Mouse (Mus musculus) CD4-positive helper T cell, adult 2 months (primary cell): ENCODE results near the gene Uqcc1.
A peak's percentile ranks its signal among the peaks of the same experiment; 100 is the strongest.
"Not testable (repeated sequence)": the region's sequence is repeated elsewhere in the genome, so short reads cannot be mapped to it uniquely, and the experiment has no call there.

ENCODE experiments used
- DNase-seq: peaks from one replicate; pipeline ENCODE4 v3.0.0-alpha.2; 2012; ENCODE audit warnings: low read depth, missing footprints, low spot score

Gene Uqcc1

DNA sequence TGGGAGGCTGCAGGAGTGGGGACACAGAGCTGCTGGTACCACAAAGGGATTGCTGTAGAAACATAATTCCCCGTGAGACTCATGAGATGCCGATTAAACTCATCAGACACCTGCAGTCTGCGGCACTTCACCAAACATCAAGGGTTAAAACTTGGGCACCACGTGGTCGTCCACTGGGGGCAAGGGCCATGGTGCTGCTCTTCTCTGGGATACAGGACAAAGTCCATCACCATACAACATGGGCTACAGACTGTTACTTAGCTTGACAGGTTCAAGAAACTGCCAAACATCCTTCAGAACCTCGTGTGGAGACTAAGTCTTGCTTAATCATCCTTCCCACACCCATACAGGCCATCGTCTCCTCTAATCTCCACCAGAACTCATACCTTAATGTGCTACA is 70.0 kb downstream of the Uqcc1 start:
- DNase-seq = no peak

DNA sequence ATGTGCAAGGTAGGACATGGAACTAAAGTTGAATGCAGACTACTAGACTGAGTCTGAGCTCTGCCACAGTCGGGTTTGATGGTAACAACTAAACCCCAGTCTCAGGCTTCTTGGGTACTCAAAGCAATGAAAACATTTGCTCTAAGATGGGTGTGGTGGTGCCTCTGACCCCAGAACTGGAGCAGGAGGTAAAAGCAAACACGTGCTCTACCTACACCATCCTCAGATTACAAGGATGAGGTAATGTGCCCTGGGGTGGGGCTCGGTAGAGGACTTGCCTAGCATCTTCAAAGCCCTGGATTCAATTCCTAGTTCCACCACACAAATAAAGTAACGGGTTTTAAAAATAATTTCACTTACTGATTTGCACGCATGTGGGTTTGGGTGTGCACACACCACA is 77.6 kb downstream of the Uqcc1 start:
- DNase-seq = no peak

DNA sequence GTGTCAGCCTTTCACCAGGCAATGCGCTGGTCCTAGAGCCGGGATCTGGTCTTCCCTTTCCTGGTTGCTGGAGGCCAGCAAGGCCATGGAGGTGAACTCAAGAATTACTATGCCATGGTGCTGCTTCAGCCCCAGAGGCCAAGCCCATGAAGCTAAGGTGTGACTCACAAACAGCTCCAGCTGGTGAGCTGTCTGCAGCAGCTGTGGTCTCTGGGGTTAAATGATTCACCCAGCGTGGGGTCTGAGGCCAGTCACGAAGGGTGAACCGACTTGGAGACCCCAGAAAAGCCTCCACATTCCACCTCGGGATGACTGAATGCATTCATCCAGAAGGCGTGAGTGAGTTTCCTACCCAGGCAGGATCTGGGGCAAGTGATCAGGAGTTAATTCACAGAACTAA is 80.0 kb downstream of the Uqcc1 start:
- DNase-seq = no peak

DNA sequence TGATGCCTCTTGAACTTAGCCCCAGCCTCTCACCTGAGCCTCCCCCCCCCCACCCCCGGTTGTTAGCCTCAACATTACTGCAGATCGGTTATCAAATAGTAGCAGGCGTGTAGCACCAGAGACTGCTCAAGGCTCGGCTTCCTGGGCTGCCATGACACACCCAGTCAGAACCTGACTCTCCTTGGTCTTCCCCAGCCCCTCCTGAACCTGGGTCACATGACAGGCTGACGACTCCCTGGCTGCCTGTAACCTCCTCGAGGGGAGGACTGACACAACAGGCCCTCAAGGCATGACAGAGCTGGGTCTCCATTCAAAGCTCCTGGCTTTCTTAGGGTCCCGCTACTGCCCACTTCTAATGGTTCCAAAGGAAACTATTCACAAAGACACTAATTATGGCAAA is 80.6 kb downstream of the Uqcc1 start:
- DNase-seq = no peak

DNA sequence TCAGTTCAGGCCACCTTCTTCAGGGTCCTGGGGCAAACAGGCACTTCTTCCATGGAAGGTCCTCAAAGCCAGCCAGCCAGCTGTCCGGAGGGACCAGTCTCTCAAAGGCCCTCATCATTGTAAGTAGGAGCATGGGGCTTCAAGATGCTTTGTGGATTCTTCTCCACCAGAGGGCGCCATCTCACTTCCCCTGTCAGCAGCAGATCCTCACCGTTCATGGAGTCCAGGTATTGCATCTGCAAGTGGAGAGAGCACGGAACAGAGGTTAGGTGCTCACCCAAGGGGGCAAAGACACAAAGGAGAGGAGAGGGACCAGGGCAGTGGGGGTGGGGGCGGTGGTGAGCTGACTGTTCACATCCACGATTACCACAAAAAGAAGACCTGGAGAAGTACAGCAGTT is 81.8 kb downstream of the Uqcc1 start:
- DNase-seq = peak; percentile 74

DNA sequence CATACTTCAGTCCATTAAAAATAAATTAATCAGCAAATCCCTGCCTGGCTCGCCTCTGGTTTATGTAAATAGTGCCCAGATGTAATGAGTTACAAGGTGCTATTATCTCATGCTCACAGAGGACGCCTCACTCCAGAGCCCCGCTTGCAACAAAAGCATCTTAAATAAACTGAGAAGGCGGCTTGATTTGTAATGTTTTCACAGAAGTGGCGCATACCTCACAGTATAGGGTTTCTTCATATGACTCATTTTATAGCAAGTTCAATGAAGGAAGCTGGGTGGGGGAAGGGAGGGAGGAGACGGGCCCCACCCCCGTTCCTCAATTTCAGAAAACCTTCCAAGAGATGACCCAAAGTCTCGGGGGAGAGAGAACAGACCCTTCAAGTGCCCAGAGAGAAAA is 83.2 kb downstream of the Uqcc1 start:
- no peak for DNase-seq

DNA sequence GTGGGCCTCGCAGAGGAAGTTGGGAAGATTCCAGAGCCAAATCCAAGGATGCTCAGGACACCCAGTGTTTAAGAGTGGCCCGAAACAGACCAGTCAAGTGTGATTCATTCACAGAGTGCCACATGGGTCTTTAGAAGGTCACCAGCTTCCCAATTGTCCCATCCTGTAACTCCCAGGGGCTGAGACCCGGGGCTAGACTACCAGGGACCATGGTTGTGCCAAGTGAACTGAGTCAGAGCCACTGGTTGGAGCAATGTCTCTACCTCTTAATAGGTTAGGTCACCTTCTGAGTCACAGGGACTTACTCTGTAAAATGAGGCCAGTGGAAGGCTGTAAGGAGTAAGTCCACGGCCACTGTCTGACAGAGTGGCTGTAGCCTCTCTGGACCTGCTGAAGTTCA is 91.1 kb downstream of the Uqcc1 start:
- no peak for DNase-seq

DNA sequence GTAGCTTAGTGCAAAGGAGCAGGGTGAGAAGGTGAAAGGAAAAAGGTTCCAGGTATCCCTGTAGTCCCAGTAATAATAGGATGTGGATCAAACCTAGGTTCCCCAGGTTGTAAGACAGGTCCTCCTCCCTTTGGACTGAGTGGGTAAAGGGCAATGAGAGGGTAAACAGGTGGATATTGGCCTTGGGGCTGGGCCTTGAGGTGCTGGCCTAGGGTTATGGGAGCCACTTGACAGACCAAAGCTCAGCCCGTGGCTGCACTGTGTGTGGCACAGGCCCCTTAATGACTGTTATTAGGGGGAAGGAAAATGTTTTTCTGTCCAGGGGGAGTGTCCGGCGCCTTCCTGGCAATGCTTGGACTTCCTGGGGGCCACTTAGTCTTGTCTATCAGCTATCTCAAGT is 92.1 kb downstream of the Uqcc1 start:
- no peak for DNase-seq

DNA sequence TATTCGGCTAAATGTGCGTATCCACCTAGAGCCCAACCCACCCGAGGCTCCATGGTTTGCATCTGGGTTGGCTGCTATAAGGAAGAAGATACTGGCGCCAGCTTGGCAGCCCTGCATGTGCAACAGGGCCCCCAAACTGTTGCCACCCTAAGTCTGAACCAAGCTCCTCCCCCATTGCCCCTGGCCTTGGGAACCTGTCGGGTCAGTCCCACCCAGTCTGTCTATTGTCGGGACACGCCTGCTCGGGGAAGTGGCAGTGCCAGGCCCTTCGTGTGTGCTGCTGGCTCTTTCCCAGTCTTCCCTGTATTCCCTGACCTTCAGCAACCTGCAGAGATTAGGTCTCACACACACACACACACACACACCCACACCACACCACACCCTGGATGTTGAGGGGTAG is 95.4 kb downstream of the Uqcc1 start, which contains the start of gene Fam83c:
TSS of gene Fam83c (minus strand) at position 123 of the 400 bp plus-strand sequence.
- no peak for DNase-seq

DNA sequence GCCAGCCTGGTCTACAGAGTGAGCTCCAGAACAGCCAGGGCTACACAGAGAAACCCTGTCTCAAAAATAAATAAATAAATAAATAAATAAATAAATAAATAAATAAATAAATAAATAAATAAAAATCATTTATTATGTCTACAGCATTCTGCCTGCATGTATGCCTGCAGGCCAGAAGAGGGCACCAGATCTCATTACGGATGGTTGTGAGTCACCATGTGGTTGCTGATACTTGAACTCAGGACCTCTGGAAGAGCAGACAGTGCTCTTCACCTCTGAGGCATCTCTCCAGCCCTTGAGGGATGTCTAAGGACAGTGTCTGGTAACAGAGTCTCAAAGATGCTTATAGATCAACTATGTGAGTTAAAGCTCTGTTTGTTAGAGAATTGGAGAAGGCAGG is 98.0 kb downstream of the Uqcc1 start:
- DNase-seq = not testable (repeated sequence)

DNA sequence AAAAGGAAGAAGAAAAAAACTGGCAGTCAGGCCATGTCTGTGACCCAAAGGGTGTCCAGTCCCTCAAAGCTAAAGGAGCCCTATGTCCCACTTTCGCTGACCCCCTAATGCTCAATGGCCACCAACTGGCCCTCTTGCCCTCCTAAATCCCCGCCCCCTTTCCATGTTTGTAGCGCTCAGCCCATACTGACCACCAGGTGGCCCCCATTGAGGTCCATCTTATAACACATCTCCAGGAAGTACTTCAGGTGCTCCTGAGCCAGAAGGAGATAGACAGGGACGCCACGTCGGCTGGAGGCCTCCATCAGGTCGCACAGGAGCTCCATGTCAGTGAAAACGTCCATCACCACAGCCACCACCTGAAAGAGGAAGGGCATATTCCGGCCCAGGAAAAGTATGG is 98.8 kb downstream of the Uqcc1 start:
- no peak for DNase-seq

DNA sequence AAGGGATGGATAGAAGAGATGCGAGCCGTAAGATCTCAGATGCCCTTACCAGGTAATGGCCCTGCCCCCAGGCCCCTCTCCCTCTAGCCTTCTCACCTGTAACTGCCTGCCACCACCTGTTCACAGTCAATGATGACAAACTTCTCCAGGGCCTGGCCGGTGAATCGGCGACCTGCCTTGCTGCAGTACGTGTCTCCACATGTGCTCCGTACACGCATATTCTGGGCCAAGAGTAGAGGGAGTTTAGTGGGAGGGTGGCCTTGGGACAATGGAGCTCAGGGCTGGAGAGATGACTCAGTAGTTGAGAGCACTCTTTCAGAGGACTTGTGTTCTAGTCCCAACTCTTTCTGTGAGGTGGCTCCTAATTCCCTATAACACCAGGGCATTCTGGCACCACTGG is 99.3 kb downstream of the Uqcc1 start:
- no peak for DNase-seq

DNA sequence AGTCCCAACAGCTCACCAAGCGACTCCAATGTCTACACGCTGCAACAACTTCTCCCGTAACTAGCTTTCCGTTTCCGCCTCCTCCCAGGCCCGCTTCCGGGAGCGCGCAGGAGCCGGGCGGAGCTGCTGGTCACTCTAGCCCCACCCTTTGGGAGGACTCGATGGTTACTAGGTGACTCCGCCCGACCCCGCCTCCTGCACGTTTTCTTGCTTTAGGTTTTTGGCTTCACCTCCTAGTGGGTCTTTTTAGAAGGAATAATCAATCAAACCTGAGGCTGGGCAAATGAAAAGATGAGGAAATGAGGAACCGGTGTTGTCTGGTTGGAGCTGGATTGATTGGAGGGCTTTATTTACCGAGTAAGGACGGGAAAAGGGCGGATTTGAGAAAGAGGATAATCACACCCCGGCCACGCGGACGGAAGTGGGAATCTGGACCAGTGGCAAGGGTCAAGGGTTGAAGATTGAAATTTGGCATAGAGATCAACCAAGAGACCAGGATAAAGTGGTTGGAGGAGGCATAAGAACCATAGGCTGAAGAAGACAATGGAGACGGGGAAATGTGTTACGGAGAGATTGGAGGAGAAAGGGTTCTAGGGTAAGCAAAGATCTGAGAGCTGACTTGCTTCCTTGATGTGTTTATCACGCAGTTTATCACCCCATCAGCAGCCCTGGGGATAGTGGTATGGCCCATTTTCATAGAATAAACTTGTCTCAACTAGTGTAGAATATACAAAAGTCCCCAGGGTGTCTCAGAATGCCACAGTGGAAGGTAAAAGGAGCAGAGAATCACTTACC is 103.3 kb downstream of the Uqcc1 start, which contains the start of gene Eif6:
TSS of gene Eif6 (minus strand) at position 296 of the 795 bp plus-strand sequence.
- DNase-seq = peak; percentile 91

DNA sequence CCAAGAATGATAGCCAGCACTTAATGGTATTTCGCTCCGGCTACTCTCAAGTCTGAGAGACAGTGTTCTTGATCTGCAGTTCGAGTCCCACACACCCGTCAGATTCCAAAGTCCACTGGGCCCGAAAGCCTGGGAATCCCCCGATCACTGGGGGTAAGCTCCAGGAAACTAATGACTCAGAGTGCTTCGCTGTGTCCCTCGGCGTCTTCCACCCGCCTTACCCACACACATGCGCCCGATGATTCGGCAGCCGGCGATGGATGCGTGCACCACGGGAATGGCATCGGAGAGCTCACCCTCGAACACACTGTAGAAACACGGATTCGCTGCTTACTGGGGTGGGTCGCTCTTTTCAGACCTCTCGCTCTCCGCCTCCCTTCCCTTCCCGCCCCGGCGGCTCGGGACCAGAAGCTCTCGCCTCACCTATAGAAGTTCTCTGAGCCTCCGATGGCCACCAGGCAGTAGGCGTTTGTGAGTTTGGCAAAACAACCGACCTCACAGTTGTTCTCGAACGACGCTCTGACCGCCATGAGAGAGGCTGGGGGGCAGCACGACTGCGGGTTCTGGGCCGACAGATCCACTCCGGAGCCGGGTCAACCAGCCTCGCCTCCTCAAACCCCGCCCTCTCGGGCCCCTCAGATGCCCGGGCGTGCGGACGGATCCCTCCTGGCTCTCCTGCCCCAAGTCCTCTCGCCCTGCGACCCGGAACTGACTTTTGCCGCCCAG is 104.0 kb downstream of the Uqcc1 start:
- peak; percentile 55 for DNase-seq

DNA sequence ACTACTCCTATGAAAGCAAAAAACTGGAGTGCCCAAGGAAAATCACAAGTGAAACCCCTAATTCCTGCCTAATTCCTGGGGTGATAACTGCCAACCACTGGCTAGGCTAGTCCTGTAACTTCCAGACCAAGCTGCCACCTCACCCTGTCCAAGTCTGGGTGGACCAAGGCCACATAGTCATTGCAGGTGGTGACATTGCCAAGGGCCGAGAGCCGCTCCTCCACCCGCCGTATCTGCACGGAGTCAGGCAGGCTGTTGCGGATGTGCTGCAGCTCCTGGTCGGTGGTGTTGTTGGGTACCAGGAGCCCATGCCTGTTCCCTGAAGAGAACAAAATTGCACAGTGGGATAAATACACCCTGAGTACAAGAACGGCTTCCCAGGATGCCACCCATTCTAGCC is 106.4 kb downstream of the Uqcc1 start:
- DNase-seq = no peak

DNA sequence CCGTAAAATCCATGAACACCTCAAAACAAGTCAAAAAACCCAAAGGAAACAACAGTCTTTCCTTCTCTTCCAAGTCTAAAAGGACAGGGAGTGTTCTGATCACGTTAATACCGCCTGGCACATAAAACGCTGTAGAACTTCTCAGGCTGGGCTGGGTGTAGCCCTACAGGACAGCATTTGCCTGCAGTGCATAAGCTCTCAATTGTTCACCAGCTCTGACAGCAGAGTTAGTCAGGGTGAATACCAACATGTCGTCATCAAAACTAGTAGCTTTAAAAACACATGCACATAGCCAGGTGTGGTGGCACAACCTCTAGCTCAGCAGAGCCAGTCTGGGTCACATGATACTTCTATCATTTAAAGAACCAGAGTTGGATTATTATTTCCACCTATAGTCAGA is 109.3 kb downstream of the Uqcc1 start:
- no peak for DNase-seq

DNA sequence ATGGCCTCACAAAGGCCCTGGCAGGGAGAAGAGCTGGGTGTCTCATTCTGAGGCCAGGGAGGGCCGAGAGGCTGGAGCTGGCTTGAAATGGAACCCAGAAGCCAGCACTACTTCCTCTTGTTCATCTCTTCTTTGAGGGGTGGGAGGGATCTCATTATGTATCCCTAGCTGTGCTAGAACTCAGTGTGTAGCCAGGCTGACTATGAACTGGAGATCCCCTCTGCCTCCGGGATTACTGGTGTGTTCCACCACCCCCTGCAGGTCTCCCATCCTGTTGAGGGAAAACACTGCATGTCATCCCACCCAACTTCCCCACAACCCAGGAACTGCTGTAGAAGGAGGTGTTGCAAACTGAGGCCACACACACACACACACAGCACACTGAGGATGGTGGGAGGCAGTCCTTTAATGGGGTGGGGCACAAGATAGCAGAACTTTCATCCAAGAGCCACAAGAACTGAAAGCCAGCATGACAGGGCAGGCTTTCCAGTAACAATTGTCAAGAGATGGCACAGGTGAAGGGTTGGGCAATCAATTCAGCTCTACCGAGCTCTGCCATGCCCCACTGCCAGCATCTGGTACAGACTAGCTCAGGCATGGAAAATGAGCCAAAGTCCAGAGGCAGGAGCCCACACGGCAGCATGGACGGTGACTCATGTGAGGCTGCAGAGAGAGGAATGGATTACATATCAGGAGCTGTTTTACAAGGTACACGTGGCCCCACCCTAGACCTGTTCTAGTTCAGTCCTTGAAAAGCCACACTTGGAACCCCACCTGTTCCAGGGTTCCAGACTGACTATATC is 110.5 kb downstream of the Uqcc1 start:
- DNase-seq = no peak

DNA sequence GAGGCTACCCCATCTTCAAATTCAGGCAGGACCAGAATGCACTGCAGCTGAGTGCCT is 110.9 kb downstream of the Uqcc1 start, which contains the start of gene BC029722:
TSS of gene BC029722 (minus strand) at position 35 of the 57 bp plus-strand sequence.
- DNase-seq = no peak

DNA sequence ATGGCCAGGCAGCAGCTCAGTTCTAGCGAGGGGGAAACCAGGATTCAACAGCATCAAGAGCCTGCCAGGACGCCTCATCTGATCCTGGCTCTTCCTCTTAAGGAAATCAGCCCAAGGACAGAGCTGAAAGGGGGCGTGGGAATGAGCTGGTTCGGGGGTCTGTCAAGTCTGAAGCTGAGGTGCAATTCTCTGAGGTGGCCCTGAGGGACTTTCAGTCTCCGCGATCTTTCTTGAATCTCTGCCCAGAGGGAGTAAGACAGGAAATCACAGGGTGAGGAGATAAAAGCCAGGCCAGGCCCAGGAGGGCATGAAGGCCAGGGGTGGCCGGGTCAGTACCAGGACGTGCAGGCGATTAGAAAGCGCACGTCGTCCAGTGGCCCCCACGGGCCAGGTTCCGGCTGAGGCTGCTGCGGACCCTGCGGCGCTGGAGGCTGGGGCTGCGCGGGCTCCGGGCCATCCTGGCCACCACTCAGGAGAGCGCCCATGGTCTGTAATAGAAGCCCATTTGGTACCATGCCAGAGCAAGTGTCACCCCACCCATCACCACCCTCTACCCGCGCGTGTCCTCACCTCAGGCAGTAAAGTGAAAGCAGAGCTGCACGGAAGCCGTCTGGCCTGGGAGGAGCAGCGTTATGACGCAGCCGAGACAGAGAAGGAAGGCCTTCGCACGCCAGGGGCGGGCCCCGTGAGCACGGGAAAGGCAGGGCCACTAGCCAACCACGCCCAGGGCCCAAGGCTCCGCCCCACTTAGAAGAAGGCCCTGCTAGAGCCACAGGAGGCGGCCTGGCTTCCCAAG is 111.3 kb downstream of the Uqcc1 start:
- peak; percentile 98 for DNase-seq

DNA sequence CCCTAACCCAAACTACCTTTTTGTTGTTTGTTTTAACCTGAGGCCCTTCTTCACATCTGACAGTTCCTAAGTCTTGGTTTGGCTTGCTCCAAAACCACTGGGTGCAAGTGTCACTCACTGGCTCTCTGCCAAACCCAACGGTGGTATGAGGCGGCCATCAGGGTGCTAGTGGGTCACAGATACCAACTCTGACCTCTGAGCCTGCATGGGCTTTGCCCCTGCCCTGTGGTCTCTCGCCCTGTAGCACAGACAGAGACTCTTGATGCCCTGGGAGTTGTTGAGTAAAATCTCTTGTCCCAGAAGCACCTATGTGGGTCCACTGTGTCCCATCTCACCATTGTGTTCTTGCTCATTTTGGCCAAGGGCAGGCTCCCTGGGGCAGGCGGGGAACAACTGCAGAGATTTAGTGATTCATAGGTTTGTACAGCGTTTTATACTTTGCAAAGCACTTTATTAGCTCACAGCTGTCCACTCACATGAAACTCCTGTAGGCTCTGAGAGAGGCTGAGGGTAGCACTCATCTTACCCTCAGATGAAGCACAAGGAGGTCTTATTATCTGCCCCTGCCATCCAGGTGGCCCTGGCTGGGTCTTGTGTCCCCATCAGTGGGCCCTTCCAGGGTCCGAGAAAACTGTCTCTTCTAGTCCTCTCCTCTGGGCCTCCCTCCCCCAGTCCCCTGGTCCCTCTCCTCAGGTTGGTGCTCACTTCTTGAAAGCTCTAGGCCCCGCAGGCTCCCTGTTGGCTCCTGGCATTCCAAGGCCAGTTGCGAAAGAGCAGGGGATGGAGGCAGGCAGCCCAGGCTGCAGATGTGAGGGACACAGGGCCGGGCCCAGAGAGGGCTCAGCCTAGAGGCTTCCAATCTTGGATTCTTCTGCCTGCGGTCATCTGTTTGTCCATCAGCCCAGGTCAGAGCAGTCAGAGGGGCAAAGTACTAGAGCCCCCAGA is 112.5 kb downstream of the Uqcc1 start:
- DNase-seq = no peak

DNA sequence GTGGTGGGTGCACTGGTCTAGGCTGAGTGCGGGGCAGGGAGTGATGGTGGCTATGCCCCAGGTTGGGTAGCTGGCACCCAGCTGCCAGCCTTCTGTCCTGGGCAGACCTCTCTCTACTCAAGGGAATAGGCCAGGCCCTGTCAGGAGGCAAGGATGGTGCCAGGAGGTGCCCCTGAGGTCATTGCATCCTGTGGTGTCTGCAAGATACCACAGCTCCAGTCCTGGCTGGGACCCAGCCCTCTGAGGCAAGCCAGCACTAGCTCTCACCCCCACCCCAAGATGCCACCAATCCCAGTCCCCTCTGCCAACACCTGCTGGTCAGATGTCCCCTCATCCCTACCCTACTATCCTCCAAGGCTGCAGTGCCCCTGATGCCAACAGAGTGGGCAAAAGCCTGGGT is 113.9 kb downstream of the Uqcc1 start:
- no peak for DNase-seq
